Mouse (Mus musculus) testis, adult 2 months (tissue): Measurements from ENCODE around the gene Wdr18.

ENCODE experiments used
- CTCF ChIP-seq: fragments of 200-500 bp; IDR thresholded peaks from 2 replicates; pipeline ENCODE4 v1.5.1; 2012; ENCODE audit warnings: low read depth, mild to moderate bottlenecking, inconsistent platforms, low read length, moderate library complexity; ENCODE audit not compliant: control insufficient read depth, insufficient read depth, insufficient replicate concordance
- POLR2A ChIP-seq: fragments of 200-500 bp; IDR thresholded peaks from 2 replicates; pipeline ENCODE4 v1.6.1; 2012; ENCODE audit warnings: low read depth, mild to moderate bottlenecking, inconsistent platforms, low read length, moderate library complexity; ENCODE audit not compliant: control insufficient read depth

DNA sequence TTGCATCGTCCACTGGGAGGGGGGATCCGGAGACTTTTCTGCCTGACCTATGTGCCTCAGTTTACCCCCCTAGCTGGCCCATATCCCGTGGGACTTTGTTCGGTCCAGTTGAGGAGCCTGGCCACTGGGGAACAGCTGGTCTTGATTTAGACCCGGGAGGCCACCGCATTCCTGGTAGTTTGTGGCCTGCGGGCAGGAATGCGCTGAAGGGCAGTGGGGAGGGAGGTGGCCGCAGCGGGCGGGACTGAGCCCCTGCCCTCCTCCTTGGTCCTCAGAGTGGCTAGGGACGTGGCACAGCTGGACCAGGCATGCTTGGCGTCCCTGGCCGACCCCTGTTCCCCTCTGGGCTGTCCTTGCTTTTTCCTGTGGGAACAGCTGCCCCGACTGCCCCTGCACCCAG, 29.9 kb downstream of the Wdr18 start:
- TF ChIP-seq POLR2A = no peak
- no peak for TF ChIP-seq CTCF
